Mouse (Mus musculus) CH12.LX (cell line): ENCODE data around the gene Hmgcl. TPM values are rescaled to one million over a fixed set of nuclear protein-coding genes. Genes with fewer than 3 reads are reported as not detected.

Experiments
- DNase-seq: peaks from one replicate; pipeline ENCODE4 v3.0.0-alpha.2; 2013; ENCODE audit errors: extremely low read depth
- H3K27ac ChIP-seq: 2 replicates; pipeline ENCODE4 v1.5.1; 2012; ENCODE audit warnings: low read depth, mild to moderate bottlenecking, control low read depth, moderate library complexity; ENCODE audit not compliant: insufficient read depth
- H3K27me3 ChIP-seq: replicated peaks from 2 replicates; pipeline ENCODE3; 2012; ENCODE audit warnings: inconsistent platforms
- H3K36me3 ChIP-seq, 2 experiments: replicated peaks in 1 of 2; 2 replicates each; pipeline versions ENCODE3 to v1.6.1; 2012; ENCODE audit warnings: inconsistent platforms in 1 of 2, low read length in 1 of 2, mild to moderate bottlenecking in 1 of 2, mixed read lengths in 1 of 2, moderate library complexity in 1 of 2; ENCODE audit not compliant: control insufficient read depth in 1 of 2, insufficient read depth in 1 of 2
- H3K4me1 ChIP-seq, 2 experiments: 2 replicates each; pipeline ENCODE4 v1.6.1; 2012; ENCODE audit warnings: inconsistent platforms in 1 of 2, moderate library complexity in 1 of 2; ENCODE audit not compliant: insufficient read depth in 2 of 2, control insufficient read depth in 1 of 2
- H3K4me2 ChIP-seq: 2 replicates; pipeline ENCODE4 v1.6.1; 2012; ENCODE audit warnings: low read depth, mild to moderate bottlenecking, control low read depth; ENCODE audit not compliant: poor library complexity, insufficient read depth, severe bottlenecking
- H3K4me3 ChIP-seq, 3 experiments: fragments of 150-350 bp in 1 of 3; sonication (generic) in 1 of 3; replicated peaks in 1 of 3; 2 replicates each; pipeline versions ENCODE3 to v1.5.1; 2011 to 2012; ENCODE audit warnings: low read depth in 2 of 3, low read length in 2 of 3, mild to moderate bottlenecking in 2 of 3, moderate library complexity in 2 of 3, control low read depth in 1 of 3, improper control_type of control experiment in 1 of 3, inconsistent platforms in 1 of 3, mixed read lengths in 1 of 3; ENCODE audit not compliant: poor library complexity in 1 of 3
- H3K79me2 ChIP-seq: replicated peaks from 2 replicates; pipeline ENCODE4 v1.6.1; 2012; ENCODE audit warnings: mild to moderate bottlenecking, moderate library complexity; ENCODE audit not compliant: control insufficient read depth, poor library complexity, insufficient read depth, severe bottlenecking; ENCODE audit errors: extremely low read depth
- H3K9ac ChIP-seq: 2 replicates; pipeline ENCODE4 v1.6.1; 2012; ENCODE audit warnings: low read depth, mild to moderate bottlenecking, control low read depth, moderate library complexity; ENCODE audit not compliant: insufficient read depth
- H3K9me3 ChIP-seq: replicated peaks from 2 replicates; pipeline ENCODE3; 2012; ENCODE audit warnings: low read length, inconsistent platforms, mixed read lengths
- CTCF ChIP-seq, 2 experiments: IDR thresholded peaks in 1 of 2; conservative IDR thresholded peaks in 1 of 2; 2 replicates each; pipeline ENCODE4 v1.5.1; 2011 to 2012; ENCODE audit warnings: low read depth in 2 of 2, low read length in 2 of 2, improper control_type of control experiment in 1 of 2, inconsistent platforms in 1 of 2, mild to moderate bottlenecking in 1 of 2, moderate library complexity in 1 of 2
- E2F4 ChIP-seq: IDR thresholded peaks from 2 replicates; pipeline ENCODE4 v1.6.1; 2011; ENCODE audit warnings: low read depth, low read length, improper control_type of control experiment; ENCODE audit not compliant: insufficient replicate concordance
- ELF1 ChIP-seq: IDR thresholded peaks from 2 replicates; pipeline ENCODE4 v1.6.1; 2014; ENCODE audit warnings: low read depth, mild to moderate bottlenecking, inconsistent platforms, low read length, improper control_type of control experiment
- IRF4 ChIP-seq: IDR thresholded peaks from 2 replicates; pipeline ENCODE4 v1.6.1; 2014; ENCODE audit warnings: low read depth, mild to moderate bottlenecking, inconsistent platforms, low read length, improper control_type of control experiment
- KAT2A ChIP-seq: IDR thresholded peaks from 2 replicates; pipeline ENCODE4 v1.6.1; 2012; ENCODE audit warnings: low read length, improper control_type of control experiment, inconsistent platforms; ENCODE audit not compliant: insufficient replicate concordance
- MAFK ChIP-seq: IDR thresholded peaks from 2 replicates; pipeline ENCODE4 v1.6.1; 2011; ENCODE audit warnings: low read length, improper control_type of control experiment; ENCODE audit not compliant: insufficient replicate concordance
- MYC ChIP-seq: IDR thresholded peaks from 2 replicates; pipeline ENCODE4 v1.6.1; 2011; ENCODE audit warnings: low read depth, mild to moderate bottlenecking, improper control_type of control experiment, low read length
- NELFE ChIP-seq: IDR thresholded peaks from 2 replicates; pipeline ENCODE4 v1.6.1; 2011; ENCODE audit warnings: low read depth, low read length, improper control_type of control experiment
- NRF1 ChIP-seq: IDR thresholded peaks from 2 replicates; pipeline ENCODE4 v1.6.1; 2014; ENCODE audit warnings: low read depth, mild to moderate bottlenecking, inconsistent platforms, low read length, improper control_type of control experiment, moderate library complexity
- PAX5 ChIP-seq: IDR thresholded peaks from 2 replicates; pipeline ENCODE4 v1.6.1; 2012; ENCODE audit warnings: low read length, inconsistent platforms, mixed read lengths
- POLR2AphosphoS2 ChIP-seq: IDR thresholded peaks from 2 replicates; pipeline ENCODE4 v1.6.1; 2011; ENCODE audit warnings: low read depth, low read length, improper control_type of control experiment
- RCOR1 ChIP-seq: conservative IDR thresholded peaks from 2 replicates; pipeline ENCODE4 v1.6.1; 2012; ENCODE audit warnings: low read depth, mild to moderate bottlenecking, inconsistent platforms, low read length, improper control_type of control experiment
- SIN3A ChIP-seq: IDR thresholded peaks from 2 replicates; pipeline ENCODE4 v1.6.1; 2012; ENCODE audit warnings: low read length, improper control_type of control experiment, inconsistent platforms
- USF2 ChIP-seq: conservative IDR thresholded peaks from 2 replicates; pipeline ENCODE4 v1.6.1; 2011; ENCODE audit warnings: low read depth, low read length, improper control_type of control experiment
- ZNF384 ChIP-seq: IDR thresholded peaks from 2 replicates; pipeline ENCODE4 v1.6.1; 2012; ENCODE audit warnings: low read depth, low read length, improper control_type of control experiment, inconsistent platforms
- dilution Hi-C: fragments of 300-500 bp; cut with MboI; formaldehyde crosslinking; loops from 2 replicates; pipeline ENCODE4 v1.14.3; 2020; ENCODE audit warnings: low sequenced_read_pairs; ENCODE audit not compliant: extremely low pct_unique_long_range_greater_than_20kb, extremely low pct_ligation_motif_present
- in situ Hi-C: fragments of 300-500 bp; cut with MboI; formaldehyde crosslinking; loops from 3 replicates; pipeline ENCODE4 v1.14.3; 2019; ENCODE audit warnings: low sequenced_read_pairs, low pct_ligation_motif_present, low pct_unique_long_range_greater_than_20kb, mixed read lengths
- polyA plus RNA-seq: library from polyadenylated mRNA; unstranded; fragments of >175 nt; gene quantifications from 2 replicates; pipeline ENCODE4 v1.2.1, GENCODE M21; 2012; ENCODE audit warnings: low read depth; ENCODE audit not compliant: insufficient read length
- total RNA-seq, 2 experiments: library from RNA; depleted of rRNA; stranded (reverse); fragments of 300-350 nt in 1 of 2; fragments of >200 nt in 1 of 2; gene quantifications; 2 replicates each; pipeline ENCODE4 v1.2.3; 2012 to 2014

Hmgcl gene
- total and polyA plus RNA-seq, 3 experiments: 27.2 to 42.7 (median 39.5) TPM

- TF ChIP-seq RCOR1 (no peak), KAT2A (no peak), MAFK (no peak), NRF1 (peak; percentile 99), E2F4 (no peak)
Observed at GRCm38 (mm10) chr4:135986943-135987710, 40.9 kb downstream of the Hmgcl start, which contains the start of gene Pithd1 (continued).

- in situ Hi-C loops (loop anchor here (5.0 kb wide), 1 partner anchor 45 kb away; no protein-coding TSS in a partner anchor), dilution Hi-C loops (no loop called here)
- peak overlapping the region; percentile 70 for H3K9ac ChIP-seq
- DNase-seq: no peak
- TF ChIP-seq ELF1: no peak
- TF ChIP-seq IRF4: no peak
- TF ChIP-seq POLR2AphosphoS2: no peak
- TF ChIP-seq SIN3A: no peak
- no peak for TF ChIP-seq NELFE
- no peak for TF ChIP-seq ZNF384
- TF ChIP-seq NRF1: no peak
- no peak overlapping the region for H3K27ac ChIP-seq
- H3K4me3 ChIP-seq: peak overlapping the region in 2 of 3 experiments; percentile 62 to 99
- peak overlapping the region; percentile 82 for H3K4me2 ChIP-seq
- H3K27me3 ChIP-seq: no peaks in the 10 kb centered on the region
- peaks cover 17 to 28% of the 10 kb centered on the region in 2 experiments for H3K36me3 ChIP-seq
- H3K9me3 ChIP-seq: peaks cover 7% of the 10 kb centered on the region
- H3K79me2 ChIP-seq: peaks cover 21% of the 10 kb centered on the region
- peaks cover 2 to 26% of the 10 kb centered on the region in 2 experiments; a peak in 2 of 4 replicates for H3K4me1 ChIP-seq
Observed at GRCm38 (mm10) chr4:135987714-135988113, 41.5 kb downstream of the Hmgcl start.

- Histone ChIP-seq H3K79me2 (no peaks in the 10 kb centered on the region), H3K36me3 (no peaks in the 10 kb centered on the region), H3K4me1 (no peaks in the 10 kb centered on the region), H3K9ac (no peak overlapping the region), H3K4me3 (no peak overlapping the region), H3K27ac (no peak overlapping the region), H3K27me3 (no peaks in the 10 kb centered on the region), H3K4me2 (no peak overlapping the region), H3K9me3 (peaks cover 15% of the 10 kb centered on the region)
- in situ Hi-C loops (no loop called here), dilution Hi-C loops (no loop called here)
- TF ChIP-seq CTCF (conservative IDR thresholded peaks at IDR 0.05 in 1 of 2, IDR thresholded peaks at IDR 0.05 in 1 of 2; ENCODE audit: low read depth in 2 of 2, low read length in 2 of 2) (no peak), E2F4 (no peak), POLR2AphosphoS2 (no peak), MYC (no peak), PAX5 (no peak), USF2 (no peak)
- no peak for DNase-seq
Observed at GRCm38 (mm10) chr4:135993941-135994340, 47.7 kb downstream of the Hmgcl start.
